Mouse (Mus musculus): ENCODE results near the gene Pi4ka. TPM values are rescaled to one million over a fixed set of nuclear protein-coding genes. Genes with fewer than 3 reads are reported as not detected.

Gene Pi4ka
- total RNA-seq, 4 experiments from 2014 or later, result 261 to 306 (median 301) TPM

DNA sequence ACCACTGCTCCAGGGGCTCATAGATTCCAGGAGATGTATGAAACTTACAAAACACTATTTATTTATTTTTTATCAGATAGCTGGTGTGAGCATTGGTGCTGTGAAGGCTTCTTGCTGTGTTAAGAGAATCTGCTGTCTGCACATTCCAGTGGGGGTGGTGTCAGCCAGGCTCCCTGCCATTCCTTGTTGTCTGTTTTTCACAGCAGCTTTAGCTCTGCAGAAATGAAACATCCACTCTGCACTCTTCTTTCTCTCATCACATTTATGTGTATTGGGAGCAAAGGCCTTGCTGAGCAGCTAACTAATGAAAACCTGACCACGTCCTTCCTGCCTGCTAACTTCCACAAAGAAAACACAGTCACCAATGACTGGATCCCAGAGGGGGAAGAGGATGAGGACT lies 70.0 kb downstream of the Pi4ka start:
- DNase-seq (ENCODE audit: low spot score in 2 of 2), result no peak

DNA sequence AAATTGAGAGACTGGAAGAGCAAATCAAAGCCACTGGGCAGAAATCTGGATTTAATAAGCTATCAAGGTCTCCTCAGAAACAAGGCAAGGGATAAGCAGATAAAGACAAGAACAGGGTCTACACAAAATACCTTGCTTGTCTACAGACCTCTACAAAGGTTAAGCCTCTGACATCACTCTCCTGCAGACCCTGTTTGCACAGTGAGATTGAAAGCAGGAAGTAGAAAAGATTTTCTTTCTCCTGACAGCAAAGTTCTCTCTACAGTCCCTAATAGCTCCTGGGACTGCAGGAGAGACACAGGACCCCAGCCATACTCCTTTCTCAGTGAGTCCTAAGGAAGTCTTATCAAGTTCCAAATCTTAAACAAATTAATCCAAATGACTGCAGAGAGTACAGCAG lies 71.5 kb downstream of the Pi4ka start:
- no peak for DNase-seq (ENCODE audit: low spot score in 2 of 2)

DNA sequence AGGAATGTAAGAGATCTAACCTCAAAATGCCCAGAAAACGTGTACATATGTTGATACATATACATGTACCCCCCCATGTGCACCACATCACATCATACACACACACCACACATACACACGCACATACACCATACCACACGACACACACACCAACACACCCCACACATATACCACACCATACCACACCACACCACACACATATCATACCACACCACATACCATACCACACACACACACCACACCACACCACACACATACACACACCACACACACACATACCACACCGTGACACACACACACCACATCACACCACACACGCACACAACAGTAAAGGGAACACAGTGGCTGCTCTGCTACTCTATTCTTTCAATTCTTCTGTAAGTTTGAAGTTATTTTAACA lies 74.3 kb downstream of the Pi4ka start:
- no peak for DNase-seq (ENCODE audit: low spot score in 2 of 2)

DNA sequence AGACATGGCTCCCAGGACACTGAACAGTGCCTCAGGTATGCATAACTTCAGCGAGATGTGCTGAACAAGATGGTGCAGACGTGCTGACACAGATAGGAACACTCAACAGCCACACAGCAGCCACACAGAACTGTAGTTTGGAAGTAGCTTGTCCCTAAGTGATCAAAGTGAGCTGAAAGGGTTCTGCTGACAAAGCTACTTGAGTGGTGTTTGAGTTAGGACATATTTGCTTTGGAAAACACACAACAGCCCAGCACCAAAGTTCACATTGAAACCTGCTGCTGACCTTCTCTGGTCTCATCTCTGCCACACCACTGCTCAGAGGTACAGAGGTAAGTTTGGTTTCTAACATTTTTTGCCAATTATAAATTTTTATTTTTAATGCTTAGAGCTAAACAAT lies 75.0 kb downstream of the Pi4ka start, which contains the start of gene Serpind1:
Gene Serpind1, plus strand, starts transcription at position 256 of the 400 bp plus-strand sequence.
- DNase-seq (ENCODE audit: low spot score in 2 of 2), result no peak

DNA sequence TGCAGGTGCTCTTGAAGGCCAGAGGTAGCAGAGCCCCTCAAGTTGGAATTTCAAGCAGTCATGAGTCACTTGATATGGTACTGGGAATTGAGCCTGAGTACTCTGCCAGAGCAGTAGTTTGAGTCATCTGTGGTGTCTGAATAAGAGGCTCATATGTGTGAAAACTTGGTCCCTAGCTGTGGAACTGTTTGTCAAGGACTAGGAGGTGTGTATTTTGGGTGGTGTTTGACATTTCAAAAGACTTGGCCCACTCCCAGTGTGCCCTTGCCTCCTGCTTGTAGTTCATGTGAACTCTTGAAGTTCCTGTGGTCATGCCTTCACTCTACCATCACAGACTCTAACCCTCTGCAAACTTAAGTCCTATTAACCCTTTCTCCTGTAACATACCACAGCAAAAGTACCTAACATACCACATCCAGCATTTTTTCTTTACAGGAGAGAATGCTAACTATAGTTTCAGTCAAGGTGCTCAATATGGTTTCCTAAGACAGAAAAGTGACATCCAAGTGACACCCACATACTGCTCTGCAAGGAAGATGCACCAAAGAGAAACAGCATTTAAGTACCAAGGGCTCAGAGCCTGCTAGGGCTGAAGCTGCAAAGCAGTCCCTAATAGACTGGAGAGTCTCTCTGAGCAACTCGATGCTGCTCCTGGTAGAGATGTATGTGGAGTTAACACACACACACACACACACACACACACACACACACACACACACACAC lies 76.1 kb downstream of the Pi4ka start:
- no peak for DNase-seq (ENCODE audit: low spot score in 2 of 2)

DNA sequence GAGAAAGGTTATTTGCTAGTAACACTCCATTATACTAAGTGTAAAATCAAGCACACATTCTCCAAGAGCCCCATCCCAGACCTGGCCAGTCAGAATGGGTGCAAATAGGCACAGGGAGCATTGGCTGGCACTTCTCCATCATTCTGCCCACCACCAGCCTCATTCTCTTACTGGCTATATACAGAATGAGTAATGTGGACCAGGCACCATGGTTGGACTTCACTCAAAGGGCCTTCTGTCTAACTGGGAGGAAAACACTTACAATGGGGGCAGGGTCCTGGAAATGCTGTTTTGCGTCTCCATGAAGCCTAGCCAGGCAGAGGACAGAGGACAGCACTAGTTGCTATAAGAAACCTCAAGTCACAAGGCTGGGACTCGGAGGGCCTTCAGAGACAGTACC lies 80.0 kb downstream of the Pi4ka start:
- no peak for DNase-seq (ENCODE audit: low spot score in 2 of 2)

DNA sequence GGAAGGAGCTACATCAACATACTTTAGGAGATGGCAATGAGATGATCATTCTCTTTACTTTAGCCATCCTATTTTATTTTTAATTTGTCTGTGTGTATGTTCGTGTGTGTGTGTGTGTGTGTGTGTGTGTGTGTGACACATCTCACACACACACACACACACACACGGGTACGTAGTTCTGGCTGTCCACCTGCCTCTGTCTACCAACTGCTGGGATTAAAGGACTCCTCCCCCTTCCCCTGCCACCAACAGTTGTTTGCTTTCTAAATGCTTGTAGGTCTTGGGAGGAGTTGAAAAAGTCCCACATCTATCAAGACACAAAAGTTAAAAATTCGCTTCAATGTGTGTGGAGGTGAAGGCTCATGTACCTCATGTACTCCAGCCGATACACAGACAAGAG lies 81.4 kb downstream of the Pi4ka start:
- no peak for DNase-seq (ENCODE audit: low spot score in 2 of 2)

DNA sequence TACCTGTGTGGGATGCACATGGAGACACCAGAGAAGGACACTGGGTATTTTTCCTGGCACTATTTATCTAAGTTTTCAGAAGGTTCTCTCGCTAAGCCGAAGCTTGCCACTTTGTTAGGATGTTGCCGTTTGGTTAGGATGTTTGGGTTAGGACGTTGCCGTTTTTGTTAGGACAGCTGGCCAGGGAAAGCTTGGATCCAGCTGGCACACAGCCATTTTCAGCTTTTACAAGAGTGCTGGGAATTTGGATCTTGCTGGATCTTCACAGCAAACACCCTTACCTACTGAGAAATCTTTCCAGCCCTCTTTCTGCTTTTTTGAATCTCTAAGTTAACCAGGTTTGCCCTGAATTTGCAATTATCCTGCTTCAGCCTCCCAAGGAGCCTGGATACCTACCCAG lies 84.6 kb downstream of the Pi4ka start:
- no peak for DNase-seq (ENCODE audit: low spot score in 2 of 2)

DNA sequence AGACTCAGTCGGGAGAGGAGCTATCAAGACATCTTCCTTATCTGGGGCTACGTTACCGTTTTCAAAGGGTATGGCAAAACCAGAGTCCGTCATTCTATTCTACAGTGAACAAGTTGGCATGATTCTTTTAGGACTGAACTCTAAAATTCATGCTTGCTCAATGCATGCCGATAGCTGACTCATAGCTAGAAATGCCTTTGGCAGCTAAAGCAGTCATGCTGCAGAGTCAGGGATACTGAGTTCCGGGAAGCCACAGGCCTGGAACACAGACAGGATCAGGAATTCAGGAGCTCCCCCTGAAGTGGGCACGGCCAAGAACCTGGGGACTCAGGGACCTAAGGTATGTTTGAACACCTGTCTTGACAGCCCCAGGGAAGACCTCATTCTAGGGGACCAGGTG lies 89.6 kb downstream of the Pi4ka start:
- peak in 1 of 2 experiments; percentile 38 for DNase-seq (ENCODE audit: low spot score in 2 of 2)

DNA sequence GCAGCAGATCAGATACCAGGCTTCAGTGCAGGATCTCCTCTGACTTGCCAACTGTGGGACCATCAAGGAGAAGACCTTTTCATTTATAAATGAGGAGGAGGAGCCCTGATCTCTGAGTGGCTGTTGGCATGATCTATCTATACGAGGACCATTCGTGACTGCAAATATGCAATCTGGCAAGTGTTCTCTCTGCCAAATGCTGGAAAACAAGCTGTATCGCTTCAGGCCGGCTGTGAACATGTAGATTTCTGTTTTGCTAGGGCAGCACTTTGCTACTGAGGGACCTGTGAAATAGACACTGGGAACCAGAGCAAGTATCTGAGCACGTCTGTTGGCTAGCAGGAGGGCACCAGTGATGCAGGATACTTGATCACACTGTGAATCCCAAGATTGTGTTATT lies 93.6 kb downstream of the Pi4ka start:
- peak in 1 of 2 experiments; percentile 37 for DNase-seq (ENCODE audit: low spot score in 2 of 2)

DNA sequence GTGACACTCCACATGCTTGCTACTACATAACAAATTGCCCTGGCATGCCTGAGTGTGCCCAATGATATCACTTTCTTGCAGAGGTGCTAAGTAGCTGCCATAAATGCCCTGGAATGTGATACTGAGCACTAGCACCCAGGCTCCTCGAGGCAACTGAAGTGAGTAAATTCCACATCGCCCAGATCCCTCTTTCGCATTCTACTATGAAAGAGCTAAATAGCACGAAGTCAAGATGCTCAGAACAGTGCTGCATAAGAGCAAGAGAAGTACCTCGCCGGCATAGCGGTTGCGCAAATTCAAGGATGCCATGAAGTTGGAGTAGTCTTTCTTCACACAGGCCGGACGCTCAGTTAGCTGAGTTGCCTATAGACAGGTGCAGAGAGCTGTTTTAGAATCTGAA lies 97.1 kb downstream of the Pi4ka start:
- DNase-seq (ENCODE audit: low spot score in 2 of 2), result no peak

DNA sequence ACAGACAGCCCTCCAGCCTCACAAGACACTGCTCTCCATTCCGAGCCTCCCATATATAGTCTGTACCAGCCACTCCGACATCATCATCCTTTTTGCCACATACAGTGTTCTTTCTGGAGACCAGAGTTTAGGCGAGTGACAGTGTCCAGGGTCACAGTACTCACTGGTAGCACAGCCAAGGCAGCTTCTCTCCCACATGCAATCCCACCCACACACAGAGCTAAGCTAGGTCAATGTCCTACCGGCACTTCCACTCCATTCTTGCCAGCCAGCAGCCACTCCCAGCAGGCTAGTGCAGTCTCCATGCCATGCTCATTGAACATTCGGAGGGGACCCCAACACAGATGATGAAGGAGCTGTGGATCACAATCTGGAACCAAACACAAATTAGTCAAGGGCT lies 98.7 kb downstream of the Pi4ka start:
- no peak for DNase-seq (ENCODE audit: low spot score in 2 of 2)

DNA sequence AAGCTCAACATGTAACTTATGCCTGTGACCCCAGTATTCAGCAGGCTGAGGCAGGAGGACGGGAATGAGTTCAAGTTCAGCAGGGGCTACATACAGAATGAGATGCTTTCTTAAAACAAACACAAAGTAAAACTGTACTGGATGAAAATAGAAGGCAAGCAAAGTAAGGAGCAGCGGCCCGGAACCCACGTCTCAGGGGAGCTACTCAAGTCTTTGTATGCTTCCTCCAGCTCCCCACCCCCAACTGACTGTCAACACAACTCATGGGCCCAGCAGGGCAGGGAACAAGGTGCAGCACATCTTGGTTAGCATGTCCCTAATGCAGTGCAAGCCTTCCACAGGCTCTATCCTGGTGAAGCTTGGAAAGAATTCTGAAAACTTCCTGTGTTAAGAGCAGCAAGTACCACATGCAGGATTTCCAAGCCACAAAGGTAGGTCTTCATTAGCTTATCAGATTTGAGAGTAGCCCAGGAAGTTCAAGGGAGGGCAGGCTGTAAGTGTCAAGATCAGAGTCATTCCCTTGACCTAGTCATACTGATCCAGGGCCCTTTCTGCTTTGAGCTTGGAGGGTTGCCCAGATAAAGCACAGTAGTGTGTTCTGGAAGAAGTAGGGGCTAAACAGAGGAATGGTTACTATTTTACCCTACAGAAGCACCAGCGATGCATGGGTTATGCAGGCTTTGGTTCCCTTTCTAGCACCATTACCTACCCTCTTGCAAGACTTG lies 102.4 kb downstream of the Pi4ka start:
- DNase-seq (ENCODE audit: low spot score in 2 of 2), result no peak

DNA sequence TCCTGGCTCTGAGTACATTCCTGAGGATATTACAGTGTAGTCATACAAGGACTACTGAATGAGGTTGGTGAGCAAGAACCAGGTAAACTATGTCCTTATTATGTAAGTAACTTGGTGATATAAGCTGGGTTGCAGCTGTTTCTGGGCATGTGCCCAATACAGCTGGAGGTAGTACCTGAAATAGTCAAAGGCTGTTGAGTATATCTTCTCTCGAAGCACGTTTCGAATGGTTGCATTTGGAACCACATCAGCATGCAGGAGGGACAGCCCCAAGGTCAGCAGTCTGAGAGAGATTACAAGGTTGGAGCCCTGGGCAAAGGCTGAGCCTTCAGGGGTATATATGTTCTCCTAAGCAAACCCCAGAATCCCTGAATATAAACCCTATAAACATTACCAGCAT lies 105.3 kb downstream of the Pi4ka start:
- DNase-seq (ENCODE audit: low spot score in 2 of 2), result no peak

DNA sequence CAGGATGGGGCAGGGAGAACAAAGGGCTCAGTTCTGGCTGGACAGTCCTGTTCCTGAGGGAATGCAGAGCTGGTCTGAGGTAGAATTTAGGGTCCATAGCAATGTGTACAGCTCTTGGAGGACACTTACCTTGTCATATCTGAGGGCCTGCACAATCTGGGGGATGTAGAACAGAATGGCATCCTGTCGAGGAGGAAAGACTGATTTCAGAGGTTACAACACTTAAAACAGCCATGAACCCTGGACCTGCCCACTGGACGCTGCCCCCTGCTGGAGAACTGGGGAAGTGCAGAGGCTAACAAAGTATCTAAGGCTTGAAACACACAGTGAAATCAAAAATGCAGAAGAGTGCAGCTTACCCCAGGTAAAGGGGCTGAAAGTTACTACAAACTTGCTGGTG lies 113.4 kb downstream of the Pi4ka start:
- DNase-seq (ENCODE audit: low spot score in 2 of 2), result peak in 1 of 2 experiments; percentile 55

DNA sequence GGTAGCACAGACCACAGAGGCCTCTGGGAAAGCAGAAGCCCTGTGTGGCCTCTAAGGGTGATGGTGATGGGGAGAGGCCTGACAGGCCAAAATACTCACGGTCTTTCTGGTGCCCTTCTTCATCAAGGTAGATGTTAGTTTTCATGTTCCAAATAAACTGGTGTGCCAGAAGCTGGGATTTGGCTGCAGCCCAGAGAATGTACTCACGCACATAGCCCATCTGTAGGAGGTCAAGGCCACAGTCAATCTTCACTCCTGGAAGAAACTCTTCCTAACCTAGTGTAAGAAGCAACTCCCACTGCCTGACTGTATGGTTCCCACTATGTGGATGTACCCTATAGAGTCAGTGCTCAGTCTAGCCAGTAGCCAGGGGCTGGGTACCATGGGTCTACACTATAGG lies 115.1 kb downstream of the Pi4ka start:
- no peak for DNase-seq (ENCODE audit: low spot score in 2 of 2)

DNA sequence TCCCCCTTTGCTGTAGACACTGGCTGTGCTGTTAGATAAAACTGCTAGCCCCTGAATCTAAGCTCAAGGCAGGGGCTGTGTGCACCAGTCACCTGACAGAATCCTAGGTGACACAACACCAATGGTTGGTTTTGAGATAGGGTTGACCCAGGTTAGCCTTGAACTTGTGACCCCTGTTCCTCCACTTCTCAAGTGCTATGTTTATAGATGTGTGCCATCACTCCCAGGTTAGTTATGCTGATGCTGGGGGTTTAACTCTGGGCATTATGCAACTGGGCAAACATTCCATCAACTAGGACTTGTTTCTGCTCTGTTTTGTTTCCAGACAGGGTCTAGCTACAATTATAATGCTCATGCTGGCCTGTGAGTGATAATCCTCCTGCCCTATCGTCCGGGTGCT lies 119.0 kb downstream of the Pi4ka start:
- DNase-seq (ENCODE audit: low spot score in 2 of 2), result no peak

DNA sequence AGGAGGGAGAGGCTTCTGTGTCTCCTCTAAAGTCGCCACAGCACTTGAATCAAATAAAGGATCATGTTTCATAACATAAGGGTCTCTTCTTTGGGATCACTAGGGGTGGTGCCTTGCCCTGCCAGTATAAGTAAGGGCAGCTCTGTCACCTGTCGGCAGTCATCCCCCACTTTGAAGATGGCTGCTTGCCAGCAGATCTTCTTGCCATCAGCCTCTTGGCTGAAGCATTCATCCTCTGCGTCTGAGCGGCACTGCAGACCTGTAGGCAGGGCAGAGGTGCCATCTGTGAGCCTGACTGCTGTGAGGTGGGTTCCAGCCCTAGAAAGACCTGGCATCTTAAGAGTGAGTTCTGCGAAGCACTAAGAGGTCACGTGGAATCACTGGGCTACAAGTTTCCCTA lies 123.0 kb downstream of the Pi4ka start:
- no peak for DNase-seq (ENCODE audit: low spot score in 2 of 2)

DNA sequence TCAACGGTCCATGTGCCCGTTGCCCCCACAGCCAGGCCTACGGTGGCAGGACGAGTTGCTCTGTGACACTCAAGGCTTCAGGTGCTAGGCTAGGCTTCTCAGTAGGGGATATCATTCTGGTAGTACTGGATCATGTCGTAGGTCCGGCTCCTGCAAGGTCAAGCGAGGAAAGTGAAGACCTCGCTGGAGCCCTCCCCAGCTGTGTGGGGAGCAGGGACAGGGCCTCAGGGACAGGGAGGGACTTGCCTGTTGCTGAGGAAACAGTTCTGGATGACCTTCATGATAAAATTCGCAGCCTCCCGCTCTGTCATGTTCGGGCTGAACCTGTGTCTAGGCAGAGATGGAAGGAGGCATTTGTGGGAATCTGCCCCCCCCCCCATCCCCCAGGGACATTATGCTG lies 125.6 kb downstream of the Pi4ka start:
- no peak for DNase-seq (ENCODE audit: low spot score in 2 of 2)

DNA sequence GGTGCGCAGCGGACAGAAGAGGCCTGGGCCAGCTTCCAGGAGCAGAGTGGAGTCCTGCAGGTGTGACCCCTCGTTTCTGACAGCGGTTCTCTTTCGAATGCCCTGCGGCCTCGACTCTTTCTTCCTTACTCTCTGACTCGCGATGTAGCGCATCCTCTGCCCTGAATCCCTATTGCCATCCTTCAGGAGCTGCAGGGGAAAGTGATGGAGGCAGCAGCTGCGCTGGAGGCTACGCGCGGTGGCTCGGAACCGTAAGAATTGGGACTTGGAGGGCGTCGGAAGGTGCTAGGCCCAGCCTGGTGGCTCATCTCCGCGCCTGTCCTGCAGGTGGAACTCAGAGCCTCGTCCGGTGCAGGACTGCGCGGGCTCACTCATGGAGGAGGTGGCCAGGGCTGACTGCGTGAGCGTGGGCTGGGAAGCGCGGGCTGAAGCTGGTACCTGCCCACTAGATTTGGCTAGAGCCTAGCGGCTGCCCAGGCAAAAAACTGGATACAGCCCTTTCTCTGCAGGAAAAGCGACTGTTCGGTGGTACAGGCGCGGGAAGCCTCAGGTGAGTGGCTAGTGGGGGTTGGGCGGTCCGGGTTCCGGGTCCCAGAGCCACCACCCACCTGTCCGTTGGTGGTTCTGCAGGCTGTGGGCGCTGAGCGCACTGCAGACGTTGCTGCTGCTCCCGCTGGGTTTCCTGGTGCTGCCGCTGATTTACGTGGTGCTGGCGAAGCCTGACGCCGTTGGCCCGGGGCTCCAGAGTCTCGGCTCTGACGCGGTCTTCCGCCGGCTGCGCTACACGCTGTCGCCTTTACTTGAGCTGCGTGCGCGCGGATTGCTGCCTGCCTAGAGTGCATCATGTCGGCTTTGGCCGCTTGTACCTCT lies 128.5 kb downstream of the Pi4ka start:
- DNase-seq (ENCODE audit: low spot score in 2 of 2), result peak; percentile 66 to 67

DNA sequence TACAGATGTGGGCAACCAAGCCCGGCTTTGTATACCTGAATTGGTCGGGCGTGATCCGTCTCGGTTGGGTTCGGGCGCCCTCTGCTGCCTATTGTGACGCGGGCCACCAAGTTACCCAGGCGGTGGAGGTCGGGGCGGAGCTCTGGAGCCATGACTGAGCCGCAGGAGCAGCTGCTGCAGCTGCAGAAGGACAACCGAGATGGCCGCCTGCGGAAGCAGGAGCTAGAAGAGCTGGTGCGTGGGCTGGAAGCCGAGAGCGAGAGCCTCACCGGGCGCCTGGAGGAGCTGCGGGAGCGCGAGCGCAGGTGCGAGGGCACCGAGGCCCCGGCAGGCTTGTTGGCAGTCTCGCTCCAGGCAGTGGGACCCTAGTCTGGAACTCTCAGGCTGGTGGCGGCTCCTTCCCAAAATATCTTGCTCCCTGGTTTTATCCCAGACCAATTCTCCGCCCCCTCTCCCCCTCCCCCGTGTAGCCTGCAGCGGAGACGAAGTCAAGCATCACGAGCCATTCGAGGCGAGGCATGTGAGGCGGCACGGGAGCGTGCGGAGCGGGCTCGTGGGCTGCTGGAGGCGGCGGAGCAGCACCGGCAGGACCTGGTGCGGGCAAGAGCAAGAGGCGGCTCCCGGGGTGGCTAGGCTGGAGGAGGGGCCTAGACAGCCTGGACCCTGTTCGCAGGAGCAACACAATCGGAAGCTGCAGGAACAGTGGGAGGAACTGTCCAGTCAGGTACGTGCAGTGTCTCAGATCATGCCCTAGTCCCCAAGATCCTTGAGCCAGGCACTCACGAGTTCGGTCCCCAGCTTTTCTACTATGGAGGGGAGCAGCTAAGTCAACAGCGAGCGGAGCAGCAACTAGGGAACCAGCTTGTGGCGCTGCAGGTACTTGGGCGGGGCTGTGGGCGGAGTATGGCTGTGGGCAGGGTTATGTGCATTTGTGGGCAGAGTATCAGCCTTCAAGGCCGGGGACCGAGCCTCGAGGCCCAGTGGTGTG lies 129.7 kb downstream of the Pi4ka start:
- peak; percentile 87 to 92 for DNase-seq (ENCODE audit: low spot score in 2 of 2)
